Mouse (Mus musculus) testis, postnatal 14 days (tissue): ENCODE data around the gene Csrp2.

Source experiments
- DNase-seq: peaks from one replicate; pipeline ENCODE4 v3.0.0; 2021; ENCODE audit warnings: low spot score

The Csrp2 gene

GRCm38 (mm10) chr10:110974463-110974862 is 54.9 kb downstream of the Csrp2 start:
- no peak for DNase-seq

- DNase-seq, result no peak
Observed at GRCm38 (mm10) chr10:110974885-110975284, 55.3 kb downstream of the Csrp2 start.

- DNase-seq, result peak; percentile 12
Observed at GRCm38 (mm10) chr10:110976046-110976445, 56.5 kb downstream of the Csrp2 start.

GRCm38 (mm10) chr10:110977379-110977778 is 57.8 kb downstream of the Csrp2 start:
- no peak for DNase-seq

- no peak for DNase-seq
Observed at GRCm38 (mm10) chr10:110979431-110979830, 59.8 kb downstream of the Csrp2 start.

GRCm38 (mm10) chr10:110980441-110980840 is 60.9 kb downstream of the Csrp2 start:
- DNase-seq, result no peak

GRCm38 (mm10) chr10:110982771-110983170 is 63.2 kb downstream of the Csrp2 start:
- DNase-seq, result no peak

- DNase-seq, result no peak
Observed at GRCm38 (mm10) chr10:110986682-110987081, 67.1 kb downstream of the Csrp2 start.
